Mouse (Mus musculus) limb, embryonic 15.5 days (tissue): ENCODE data around the gene Sgsm3. TPM values are rescaled to one million over a fixed set of nuclear protein-coding genes. Genes with fewer than 3 reads are reported as not detected.
A peak's percentile ranks its signal among the peaks of the same experiment; 100 is the strongest.

ENCODE experiments used
- ATAC-seq: fragments of 200-750 bp; cut with Nextera tagmentation; 2 replicates; pipeline ENCODE4 v1.8.0; 2017; ENCODE audit warnings: low read depth, moderate TSS enrichment; ENCODE audit not compliant: insufficient number of reproducible peaks, low FRiP score, low TSS enrichment
- H3K27ac ChIP-seq: fragments of 300-500 bp; sonication (generic); 2 replicates; pipeline ENCODE4 v1.5.1; 2015; ENCODE audit warnings: moderate library complexity, mild to moderate bottlenecking, inconsistent platforms
- H3K27me3 ChIP-seq: fragments of 300-500 bp; sonication (generic); 2 replicates; pipeline ENCODE4 v1.6.1; 2015; ENCODE audit warnings: inconsistent platforms
- H3K36me3 ChIP-seq: fragments of 300-500 bp; sonication (generic); 2 replicates; pipeline ENCODE4 v1.6.1; 2015; ENCODE audit warnings: inconsistent platforms
- H3K4me1 ChIP-seq: fragments of 300-500 bp; sonication (generic); 2 replicates; pipeline ENCODE4 v1.6.1; 2015; ENCODE audit warnings: inconsistent platforms
- H3K4me2 ChIP-seq: fragments of 300-500 bp; sonication (generic); 2 replicates; pipeline ENCODE4 v1.6.1; 2015; ENCODE audit warnings: mild to moderate bottlenecking, inconsistent platforms
- H3K4me3 ChIP-seq: fragments of 300-500 bp; sonication (generic); 2 replicates; pipeline ENCODE4 v1.5.1; 2015; ENCODE audit warnings: mild to moderate bottlenecking, inconsistent platforms
- H3K9ac ChIP-seq: fragments of 300-500 bp; sonication (generic); 2 replicates; pipeline ENCODE4 v1.6.1; 2015; ENCODE audit warnings: inconsistent platforms
- H3K9me3 ChIP-seq: fragments of 300-500 bp; sonication (generic); 2 replicates; pipeline ENCODE4 v1.6.1; 2016; ENCODE audit warnings: inconsistent platforms
- WGBS: fragments of 180-500 bp; shearing (Covaris S2); methylation state at CpG from one replicate; pipeline ENCODE4 v1.1.7; 2015; 5-methylcytosine and 5-hydroxymethylcytosine counted together
- microRNA-seq: library from miRNA; unstranded; fragments of <30 nt; microRNA quantifications from one replicate; pipeline ENCODE4, GENCODE M21; 2016
- polyA plus RNA-seq: library from polyadenylated mRNA; unstranded; fragments of >200 nt; fragmentation: Nextera tagmentation; extraction: Ambion mirVana; gene quantifications from 2 replicates; pipeline ENCODE4 v1.2.1, GENCODE M21; 2015

The Sgsm3 gene
- polyA plus RNA-seq, 1 experiment from 2014 or later: 26.0 TPM

GRCm38 (mm10) chr15:81050488-81050887 is 72.9 kb downstream of the Sgsm3 start:
- H3K36me3 ChIP-seq: no peaks in the 10 kb centered on the region
- 30% methylated on average over 3 of the region's 3 CpGs for WGBS
- no peaks in the 10 kb centered on the region for H3K27me3 ChIP-seq
- 0 out of 2 replicates have a peak, but pooled peaks cover 6% of the 10 kb centered on the region for H3K4me1 ChIP-seq
- ATAC-seq: no peak
- H3K4me3 ChIP-seq: no peak overlapping the region
- no peaks in the 10 kb centered on the region for H3K9me3 ChIP-seq
- no peak overlapping the region for H3K9ac ChIP-seq
- H3K4me2 ChIP-seq: no peak overlapping the region
- no peak overlapping the region for H3K27ac ChIP-seq

DNA sequence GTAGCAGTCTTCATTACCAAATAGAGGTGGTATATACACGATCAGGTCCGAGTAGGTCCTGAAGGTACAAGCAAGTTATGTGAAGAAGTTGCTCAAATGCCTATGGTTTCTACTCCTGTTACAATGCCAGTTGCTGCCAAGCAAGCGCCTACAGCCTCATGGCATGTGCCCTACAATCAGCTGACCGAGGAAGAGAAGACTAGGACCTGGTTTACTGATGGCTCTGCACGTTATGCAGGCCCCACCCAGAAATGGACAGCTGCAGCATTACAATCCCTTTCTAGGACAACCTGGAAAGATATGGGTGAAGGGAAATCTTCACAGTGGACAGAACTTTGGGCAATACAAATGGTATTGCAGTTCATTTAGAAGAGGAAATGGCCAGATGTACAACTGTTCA is 74.9 kb downstream of the Sgsm3 start:
- no peaks in the 10 kb centered on the region for H3K9me3 ChIP-seq
- WGBS: 93% methylated on average over 5 of the region's 5 CpGs
- no peaks in the 10 kb centered on the region for H3K27me3 ChIP-seq
- no peaks in the 10 kb centered on the region for H3K36me3 ChIP-seq
- no peak overlapping the region for H3K27ac ChIP-seq
- H3K4me3 ChIP-seq: no peak overlapping the region
- no peak for ATAC-seq
- H3K4me1 ChIP-seq: 0 out of 2 replicates have a peak, but pooled peaks cover 6% of the 10 kb centered on the region
- no peak overlapping the region for H3K4me2 ChIP-seq
- H3K9ac ChIP-seq: no peak overlapping the region

GRCm38 (mm10) chr15:81055488-81055887 is 77.9 kb downstream of the Sgsm3 start:
- ATAC-seq: no peak
- Histone ChIP-seq H3K36me3 (no peaks in the 10 kb centered on the region), H3K9me3 (no peaks in the 10 kb centered on the region), H3K4me3 (no peak overlapping the region), H3K4me2 (no peak overlapping the region), H3K27me3 (no peaks in the 10 kb centered on the region), H3K4me1 (0 out of 2 replicates have a peak, but pooled peaks cover 2% of the 10 kb centered on the region), H3K27ac (no peak overlapping the region), H3K9ac (no peak overlapping the region)
- WGBS: 84% methylated on average over 2 of the region's 2 CpGs

DNA sequence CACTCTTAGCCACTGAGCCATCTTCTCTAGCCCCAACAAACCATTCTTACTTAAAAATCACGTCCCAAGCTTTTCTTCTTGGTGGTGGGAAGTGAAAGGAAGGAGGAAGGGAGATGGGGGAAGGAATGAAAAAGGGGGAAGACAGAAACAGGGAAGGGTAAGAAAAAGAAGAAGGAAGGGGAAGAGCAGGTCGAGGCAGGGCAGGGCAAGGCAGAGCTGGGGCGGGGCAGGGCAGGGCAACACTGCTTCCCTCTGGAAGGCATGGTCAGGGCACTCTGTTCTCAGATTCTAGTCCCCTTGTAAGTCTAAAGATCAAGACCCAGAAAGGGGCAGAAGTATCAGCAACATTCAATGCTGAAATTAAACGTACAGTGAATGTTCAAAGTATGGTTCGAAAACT is 80.2 kb downstream of the Sgsm3 start:
- no peak overlapping the region for H3K27ac ChIP-seq
- WGBS: 88% methylated on average over 5 of the region's 5 CpGs
- no peak overlapping the region for H3K4me2 ChIP-seq
- ATAC-seq: no peak
- H3K36me3 ChIP-seq: no peaks in the 10 kb centered on the region
- no peak overlapping the region for H3K4me3 ChIP-seq
- H3K9ac ChIP-seq: no peak overlapping the region
- no peaks in the 10 kb centered on the region for H3K27me3 ChIP-seq
- peaks cover 15% of the 10 kb centered on the region for H3K4me1 ChIP-seq
- no peaks in the 10 kb centered on the region for H3K9me3 ChIP-seq

GRCm38 (mm10) chr15:81060975-81061374 is 83.4 kb downstream of the Sgsm3 start:
- H3K27me3 ChIP-seq: no peaks in the 10 kb centered on the region

More at GRCm38 (mm10) chr15:81060975-81061374, 83.4 kb downstream of the Sgsm3 start:
- H3K4me2 ChIP-seq: no peak overlapping the region
- no peak overlapping the region for H3K27ac ChIP-seq
- H3K9me3 ChIP-seq: no peaks in the 10 kb centered on the region
- H3K4me1 ChIP-seq: peaks cover 21% of the 10 kb centered on the region
- no peak overlapping the region for H3K4me3 ChIP-seq
- no peak for ATAC-seq
- H3K9ac ChIP-seq: no peak overlapping the region
- 82% methylated on average over 2 of the region's 2 CpGs for WGBS
- no peaks in the 10 kb centered on the region for H3K36me3 ChIP-seq

Small RNAs within 50 kb of the gene (microRNA-seq; reads per million reads assigned to microRNA genes)
- gene Mir5113: 8.8 reads per million, percentile 22 among the genes with 10 or more reads in this experiment

Other genes starting within 250 kb of the Sgsm3 start
- 140 and 141 TPM in 2 replicates for gene Adsl, start 29.3 kb upstream of the Sgsm3 start, polyA plus RNA-seq
- gene Mrtfa, start 213.0 kb downstream of the Sgsm3 start, polyA plus RNA-seq: 29.4 TPM in 2 replicates